Mouse (Mus musculus): ENCODE data around the gene Slc6a3.

DNA sequence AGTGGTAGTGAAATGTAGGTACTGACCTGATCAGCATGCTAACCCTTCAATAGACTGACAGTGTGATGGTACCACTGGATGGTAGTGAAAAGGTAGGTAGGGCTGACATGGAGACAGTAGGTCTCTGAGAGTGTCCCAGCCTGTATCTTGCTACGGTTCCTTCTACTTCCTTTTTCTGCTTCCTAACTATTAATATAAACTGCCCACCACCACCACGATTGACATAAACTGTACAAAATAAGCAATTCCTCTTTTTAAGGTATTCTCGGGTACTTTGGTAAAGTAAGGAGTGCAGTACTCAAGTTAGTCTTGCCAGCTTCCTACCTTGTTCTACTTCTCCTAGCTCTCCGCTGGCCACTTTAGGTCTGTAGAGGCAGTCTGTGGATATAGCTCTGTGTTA lies 59.7 kb downstream of the Slc6a3 start:
- TF ChIP-seq POLR2A (IDR thresholded peaks at IDR 0.05; ENCODE audit: extremely low read depth, insufficient read depth, low read length) (no peak), CTCF (IDR thresholded peaks at IDR 0.05; ENCODE audit: low read depth, low read length) (no peak)

Measured in liver, adult 2 months (tissue).